Mouse (Mus musculus) left cerebral cortex, postnatal 10 days (tissue): ENCODE measurements at regions not wholly inside any gene's neighbourhood (a gene's known extent, or its start where the extent isn't known, plus 50 kb on each side); places are given as distances from the start of the nearest gene placed in this dataset.

ENCODE experiments used
- DNase-seq, 2 experiments: peaks; one replicate each; pipeline ENCODE4 v3.0.0; 2021 to 2022; ENCODE audit warnings: low spot score in 2 of 2, mixed read lengths in 1 of 2; ENCODE audit errors: extremely low spot score in 1 of 2
- intact Hi-C: fragments of 180-260 bp; cut with DNase I; formaldehyde crosslinking; loops from one replicate; pipeline ENCODE4 v1.15.1; 2025

- intact Hi-C loops: no loop called here
- DNase-seq: no peak
Measured at GRCm38 (mm10) chr9:17396056-17396455, 895.0 kb upstream of the Fat3 start.

GRCm38 (mm10) chr9:17393061-17393460 is 892.0 kb upstream of the Fat3 start:
- DNase-seq: peak in 1 of 2 experiments; percentile 52
- intact Hi-C loops: no loop called here
